Mouse (Mus musculus) bone marrow, adult 2 months (tissue): ENCODE measurements around the gene Rhox3f. TPM values are rescaled to one million over a fixed set of nuclear protein-coding genes. Genes with fewer than 3 reads are reported as not detected.
"Not testable (repeated sequence)": the region's sequence is repeated elsewhere in the genome, so short reads cannot be mapped to it uniquely, and the experiment has no call there.

ENCODE experiments used
- H3K27ac ChIP-seq: fragments of 200-500 bp; 2 replicates; pipeline ENCODE4 v1.5.1; 2012; ENCODE audit warnings: low read depth, mild to moderate bottlenecking, control low read depth, inconsistent platforms, low read length; ENCODE audit not compliant: control insufficient read depth, poor library complexity, insufficient read depth
- H3K4me1 ChIP-seq: fragments of 200-500 bp; 2 replicates; pipeline ENCODE4 v1.6.1; 2011; ENCODE audit warnings: low read length; ENCODE audit not compliant: control insufficient read depth, insufficient read depth
- H3K4me3 ChIP-seq: fragments of 200-500 bp; replicated peaks from 2 replicates; pipeline ENCODE3; 2011; ENCODE audit warnings: mild to moderate bottlenecking, low read depth, low read length, control low read depth; ENCODE audit not compliant: control insufficient read depth
- WGBS: fragments of 180-500 bp; shearing (Covaris S2); methylation state at CpG from one replicate; pipeline ENCODE4 v1.1.7; 2018; 5-methylcytosine and 5-hydroxymethylcytosine counted together
- polyA plus RNA-seq: library from polyadenylated mRNA; stranded (reverse); fragments of >200 nt; gene quantifications from 2 replicates; pipeline ENCODE4 v1.2.4, GENCODE M21; 2011; ENCODE audit warnings: low replicate concordance; ENCODE audit not compliant: missing spikeins, insufficient read depth, insufficient read length

Gene Rhox3f
- not detected in 2 replicates for polyA plus RNA-seq

DNA sequence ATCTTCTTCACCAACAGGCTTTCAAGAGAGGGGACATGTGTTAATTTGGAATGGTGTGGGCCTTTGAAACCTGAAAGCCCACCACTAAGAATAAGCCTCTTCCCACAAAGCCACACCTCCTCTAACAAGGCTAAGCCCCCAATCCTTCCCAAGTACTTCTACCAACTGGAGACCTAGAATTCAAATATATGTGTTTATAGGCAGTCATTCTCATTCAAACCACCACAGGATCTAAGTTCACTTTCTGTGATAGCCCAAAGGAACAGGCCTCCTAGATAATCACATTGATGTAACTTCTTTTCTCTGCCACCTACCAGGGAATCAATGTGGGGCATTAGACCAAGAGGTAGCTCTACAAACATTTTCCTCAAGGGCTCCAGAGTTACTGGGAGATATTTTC, at the start of gene Rhox3f:
Gene Rhox3f (plus strand): TSS at position 301 of the 400 bp plus-strand sequence.
- H3K4me1 ChIP-seq, H3K27ac ChIP-seq, H3K4me3 ChIP-seq: not testable (repeated sequence)

DNA sequence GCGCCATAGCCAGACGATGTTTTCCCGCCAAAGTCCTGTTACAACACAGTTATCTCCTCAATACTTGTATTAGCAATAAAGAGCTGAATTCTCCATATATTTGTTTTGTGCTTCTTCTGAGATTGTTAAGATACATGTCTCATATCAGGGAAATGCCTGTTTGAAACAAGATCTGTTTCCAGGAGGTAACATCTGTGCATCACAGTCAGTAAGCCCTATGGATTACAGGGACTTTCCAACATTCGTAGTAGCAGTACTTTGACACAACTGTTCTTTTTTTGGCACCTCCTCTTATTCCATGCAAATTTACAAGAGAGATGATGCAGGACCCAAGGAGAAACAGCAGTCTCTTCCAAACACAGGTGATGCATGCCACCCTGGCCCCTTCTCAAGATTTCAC, 39.1 kb upstream of the Rhox3f start, which contains the start of gene Rhox3e:
Gene Rhox3e (plus strand): TSS at position 301 of the 400 bp plus-strand sequence.
- WGBS = 86% methylated on average over 1 of the region's 4 CpGs
- not testable (repeated sequence) for H3K4me3 ChIP-seq, H3K27ac ChIP-seq, H3K4me1 ChIP-seq

DNA sequence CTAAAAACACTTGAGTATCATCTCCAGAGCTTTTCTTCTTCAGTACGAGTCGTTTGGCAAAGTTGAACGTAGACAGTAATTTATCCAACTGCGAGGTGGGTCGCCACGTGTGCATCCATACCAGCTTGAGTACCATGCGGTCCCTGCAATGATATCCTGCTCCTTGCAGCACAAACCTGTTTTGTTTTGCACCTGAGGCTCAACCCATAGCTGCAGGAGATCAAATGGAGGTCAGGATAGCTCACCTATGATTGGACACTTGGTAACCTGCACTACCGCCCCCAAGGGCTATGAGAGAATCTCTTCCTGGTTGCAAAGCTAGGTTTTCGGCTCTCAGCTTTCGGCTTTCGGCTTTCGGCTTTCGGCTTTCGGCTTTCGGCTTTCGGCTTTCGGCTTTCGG, 23.7 kb upstream of the Rhox3f start, which contains the start of gene Rhox4e:
Gene Rhox4e (plus strand): TSS at position 301 of the 400 bp plus-strand sequence.
- not testable (repeated sequence) for H3K4me3 ChIP-seq, H3K27ac ChIP-seq, H3K4me1 ChIP-seq
- 80% methylated on average over 10 of the region's 18 CpGs for WGBS

DNA sequence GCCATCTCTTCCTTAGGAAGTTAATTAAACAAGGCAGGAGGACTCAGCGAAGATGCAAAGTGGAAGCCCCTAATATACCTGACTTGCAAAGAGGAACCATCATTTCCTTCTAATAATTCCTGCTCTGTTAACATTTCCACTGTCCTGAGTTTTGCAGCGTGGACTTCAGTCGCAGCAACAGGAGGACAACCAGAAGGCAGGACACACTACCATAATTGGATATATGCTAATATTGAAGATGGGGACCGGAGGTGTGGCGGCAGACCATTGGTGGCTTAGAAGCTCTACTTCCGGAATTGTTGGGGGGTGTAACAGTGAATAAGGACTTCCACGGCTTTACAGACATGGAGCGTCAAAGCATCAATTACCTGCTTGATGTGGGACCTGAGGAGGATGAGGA, 9.7 kb upstream of the Rhox3f start, which contains the start of gene Rhox2f:
Gene Rhox2f (plus strand): TSS at position 301 of the 400 bp plus-strand sequence.
- WGBS = 80% methylated on average over 8 of the region's 8 CpGs
- H3K27ac ChIP-seq, H3K4me3 ChIP-seq, H3K4me1 ChIP-seq: not testable (repeated sequence)

DNA sequence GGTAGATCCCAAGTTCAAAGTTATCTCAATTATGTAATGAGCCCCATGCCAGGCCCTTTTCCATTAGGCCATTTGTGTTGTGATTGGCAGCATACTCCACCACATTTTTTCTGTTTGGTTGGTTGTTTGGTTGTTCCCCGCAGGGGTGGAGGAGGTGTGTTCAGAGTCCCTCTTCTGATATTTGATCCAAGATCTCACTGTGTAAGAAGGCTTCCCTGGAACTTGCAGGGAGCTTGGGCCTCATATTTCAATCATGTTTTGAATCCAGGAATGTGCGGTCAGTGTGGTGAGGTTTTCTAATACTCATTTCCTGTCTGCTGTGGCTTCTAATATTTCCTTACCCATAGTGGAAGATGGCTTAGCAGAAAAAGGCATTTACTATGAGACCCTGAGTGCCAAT, 8.2 kb upstream of the Rhox3f start:
- not testable (repeated sequence) for H3K4me3 ChIP-seq, H3K4me1 ChIP-seq, H3K27ac ChIP-seq
- WGBS = 41% methylated on average over 2 of the region's 2 CpGs

DNA sequence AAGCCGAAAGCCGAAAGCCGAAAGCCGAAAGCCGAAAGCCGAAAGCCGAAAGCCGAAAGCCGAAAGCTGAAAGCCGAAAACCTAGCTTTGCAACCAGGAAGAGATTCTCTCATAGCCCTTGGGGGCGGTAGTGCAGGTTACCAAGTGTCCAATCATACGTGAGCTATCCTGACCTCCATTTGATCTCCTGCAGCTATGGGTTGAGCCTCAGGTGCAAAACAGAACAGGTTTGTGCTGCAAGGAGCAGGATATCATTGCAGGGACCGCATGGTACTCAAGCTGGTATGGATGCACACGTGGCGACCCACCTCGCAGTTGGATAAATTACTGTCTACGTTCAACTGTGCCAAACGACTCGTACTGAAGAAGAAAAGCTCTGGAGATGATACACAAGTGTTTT, 26.8 kb downstream of the Rhox3f start, which contains the start of gene Rhox4f:
Gene Rhox4f (minus strand): TSS at position 101 of the 400 bp plus-strand sequence.
- not testable (repeated sequence) for H3K4me1 ChIP-seq, H3K4me3 ChIP-seq, H3K27ac ChIP-seq
- 90% methylated on average over 19 of the region's 19 CpGs for WGBS

DNA sequence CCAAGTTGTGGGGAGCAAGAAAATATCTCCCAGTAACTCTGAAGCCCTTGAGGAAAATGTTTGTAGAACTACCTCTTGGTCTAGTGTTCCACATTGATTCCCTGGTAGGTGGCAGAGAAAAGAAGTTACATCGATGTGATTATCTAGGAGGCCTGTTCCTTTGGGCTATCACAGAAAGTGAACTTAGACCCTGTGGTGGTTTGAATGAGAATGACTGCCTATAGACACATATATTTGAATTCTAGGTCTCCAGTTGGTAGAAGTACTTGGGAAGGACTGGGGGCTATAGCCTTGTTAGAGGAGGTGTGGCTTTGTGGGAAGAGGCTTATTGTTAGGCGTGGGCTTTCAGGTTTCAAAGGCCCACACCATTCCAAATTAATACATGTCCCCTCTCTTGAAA, 47.7 kb downstream of the Rhox3f start, which contains the start of gene Rhox3g:
Gene Rhox3g (minus strand): TSS at position 101 of the 400 bp plus-strand sequence.
- 91% methylated on average over 2 of the region's 2 CpGs for WGBS

More for the DNA sequence above, 47.7 kb downstream of the Rhox3f start, which contains the start of gene Rhox3g:
- H3K4me3 ChIP-seq, H3K4me1 ChIP-seq, H3K27ac ChIP-seq: not testable (repeated sequence)

Other genes starting within 250 kb of the Rhox3f start
- gene Rhox3a2, start 201.0 kb upstream of the Rhox3f start, polyA plus RNA-seq = not detected in 2 replicates
- gene Rhox4a2, start 190.1 kb upstream of the Rhox3f start, polyA plus RNA-seq = not detected in 2 replicates
- gene Rhox2b, start 168.9 kb upstream of the Rhox3f start, polyA plus RNA-seq = not detected in 2 replicates
- not detected in 2 replicates for gene Rhox4b, start 148.5 kb upstream of the Rhox3f start, polyA plus RNA-seq
- not detected in 2 replicates for gene Rhox2c, start 127.3 kb upstream of the Rhox3f start, polyA plus RNA-seq
- not detected in 2 replicates for gene Rhox3c, start 122.4 kb upstream of the Rhox3f start, polyA plus RNA-seq
- gene Rhox4c, start 100.7 kb upstream of the Rhox3f start, polyA plus RNA-seq = not detected in 2 replicates
- not detected in 2 replicates for gene Rhox2d, start 87.6 kb upstream of the Rhox3f start, polyA plus RNA-seq
- not detected in 2 replicates for gene Rhox4d, start 66.6 kb upstream of the Rhox3f start, polyA plus RNA-seq
- gene Rhox2e, start 50.5 kb upstream of the Rhox3f start, polyA plus RNA-seq = not detected in 2 replicates
- not detected in 2 replicates for gene Rhox3e, start 39.0 kb upstream of the Rhox3f start, polyA plus RNA-seq
- not detected in 2 replicates for gene Rhox4e, start 23.6 kb upstream of the Rhox3f start, polyA plus RNA-seq
- not detected in 2 replicates for gene Rhox2f, start 9.6 kb upstream of the Rhox3f start, polyA plus RNA-seq
- not detected in 2 replicates for gene Rhox4f, start 26.7 kb downstream of the Rhox3f start, polyA plus RNA-seq
- not detected in 2 replicates for gene Rhox3g, start 47.6 kb downstream of the Rhox3f start, polyA plus RNA-seq
- not detected in 2 replicates for gene Rhox2g, start 62.5 kb downstream of the Rhox3f start, polyA plus RNA-seq
- not detected in 2 replicates for gene Rhox4g, start 70.3 kb downstream of the Rhox3f start, polyA plus RNA-seq
- gene Rhox3h, start 87.8 kb downstream of the Rhox3f start, polyA plus RNA-seq = not detected in 2 replicates
- gene Rhox2h, start 92.3 kb downstream of the Rhox3f start, polyA plus RNA-seq = not detected in 2 replicates
- 21.4 TPM in 1 of 2 replicates, not detected in the other for gene Rhox5, start 223.8 kb downstream of the Rhox3f start, polyA plus RNA-seq
- gene Rhox6, start 245.9 kb downstream of the Rhox3f start, polyA plus RNA-seq = not detected in 2 replicates